ENCODE assay signal across 21 mouse cellular contexts in the genomic region with DNA sequence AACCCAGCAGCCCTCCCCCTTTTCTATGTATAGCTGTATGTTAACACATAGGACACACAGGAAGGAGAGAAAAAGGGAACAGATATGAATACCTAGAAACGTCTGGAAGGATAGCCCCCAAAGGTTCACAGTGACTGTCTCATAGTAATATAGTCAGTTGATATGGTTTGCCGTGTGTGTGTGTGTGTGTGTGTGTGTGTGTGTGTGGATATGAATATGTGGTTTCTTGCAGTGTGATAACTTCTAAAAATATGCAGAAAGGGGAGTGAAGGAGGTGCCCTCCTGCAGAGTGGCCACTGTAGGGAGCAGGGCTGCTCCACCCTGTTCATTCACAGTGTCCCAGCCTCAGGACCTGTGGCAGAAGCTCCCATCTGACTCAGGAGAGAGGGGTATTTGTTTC. TPM values are rescaled to one million over a fixed set of nuclear protein-coding genes. Genes with fewer than 3 reads are reported as not detected.
DNase-seq lines count a peak whose midpoint lies in the region; ATAC-seq and TF ChIP-seq lines count a peak whose summit lies in the region.
"Had no signal": no experiment of that assay in that cellular context is flagged by ENCODE, and none has a peak within 500 bp of the region (broad histone marks: within the 10 kb centered on the region; RNA-seq: fewer than 3 reads in every experiment).

No protein-coding gene starts in this region.

- H3K4me2 ChIP-seq in heart, embryonic 11.5 days: peak overlapping the region; percentile 43
- H3K4me2 ChIP-seq in liver, embryonic 11.5 days: peak overlapping the region; percentile 74
- H3K4me2 ChIP-seq: forebrain, embryonic 15.5 days; limb, embryonic 12.5 days had no signal

- no peaks in the 10 kb centered on the region for H3K9me3 ChIP-seq in heart, embryonic 11.5 days (replicated peaks; ENCODE audit: control insufficient read depth, low read length)
- H3K9me3 ChIP-seq in megakaryocyte, embryonic 14.5 days: no peaks in the 10 kb centered on the region
- H3K9me3 ChIP-seq in liver, embryonic 11.5 days (ENCODE audit: control insufficient read depth, low read length): no peaks in the 10 kb centered on the region
- H3K9me3 ChIP-seq: forebrain, embryonic 15.5 days; limb, embryonic 12.5 days; midbrain, embryonic 10.5 days had no signal

- WGBS in heart, embryonic 11.5 days (ENCODE audit: insufficient replicate concordance): 59% methylated on average over 2 of the region's 2 CpGs
- 43% methylated on average over 2 of the region's 2 CpGs for WGBS in heart, adult 2 months
- WGBS in liver, embryonic 11.5 days: 47% methylated on average over 2 of the region's 2 CpGs

- TF ChIP-seq CTCF in heart, adult 2 months (IDR thresholded peaks at IDR 0.05): no peak

- no peaks in the 10 kb centered on the region for H3K27me3 ChIP-seq in heart, embryonic 11.5 days (ENCODE audit: control insufficient read depth, insufficient read depth, low read length)
- no peaks in the 10 kb centered on the region for H3K27me3 ChIP-seq in heart, adult 2 months (ENCODE audit: control insufficient read depth, insufficient read depth, low read length)
- no peaks in the 10 kb centered on the region for H3K27me3 ChIP-seq in megakaryocyte, embryonic 14.5 days (replicated peaks)
- no peaks in the 10 kb centered on the region for H3K27me3 ChIP-seq in liver, embryonic 11.5 days (replicated peaks; ENCODE audit: control insufficient read depth, insufficient read depth, low read length)
- H3K27me3 ChIP-seq: forebrain, embryonic 15.5 days; limb, embryonic 12.5 days had no signal

- H3K27ac ChIP-seq in heart, embryonic 11.5 days (ENCODE audit: low read depth, low read length): peak overlapping the region; percentile 78
- H3K27ac ChIP-seq in heart, adult 2 months: no peak overlapping the region
- peak overlapping the region; percentile 90 for H3K27ac ChIP-seq in liver, embryonic 11.5 days (ENCODE audit: low read depth, low read length)
- H3K27ac ChIP-seq: forebrain, embryonic 15.5 days; gastrocnemius, adult 2 months; kidney, postnatal 0 days; layer of hippocampus, adult 2 months; limb, embryonic 12.5 days; midbrain, embryonic 10.5 days had no signal

- H3K9ac ChIP-seq in heart, embryonic 11.5 days (ENCODE audit: low read depth, low read length): peak overlapping the region; percentile 47; the same call in 1 of the 2 replicates
- H3K9ac ChIP-seq in heart, adult 2 months (ENCODE audit: low read depth, low read length): no peak overlapping the region
- peak overlapping the region; percentile 61 for H3K9ac ChIP-seq in liver, embryonic 11.5 days (ENCODE audit: low read depth, low read length)
- H3K9ac ChIP-seq: forebrain, embryonic 15.5 days; limb, embryonic 12.5 days had no signal

- H3K36me3 ChIP-seq in heart, embryonic 11.5 days (ENCODE audit: control insufficient read depth, insufficient read depth, low read length): 0 out of 2 replicates have a peak, but pooled peaks cover 3% of the 10 kb centered on the region
- no peaks in the 10 kb centered on the region for H3K36me3 ChIP-seq in heart, adult 2 months (ENCODE audit: control insufficient read depth, insufficient read depth, low read length)
- peaks cover 87% of the 10 kb centered on the region for H3K36me3 ChIP-seq in megakaryocyte, embryonic 14.5 days (replicated peaks; ENCODE audit: low read length)
- 0 out of 2 replicates have a peak, but pooled peaks cover 2% of the 10 kb centered on the region for H3K36me3 ChIP-seq in liver, embryonic 11.5 days (ENCODE audit: control insufficient read depth, insufficient read depth, low read length)

- intact Hi-C loops in heart, adult 2 months (cut with DNase I): no loop called here

- DNase-seq in heart, adult 2 months: no peak
- DNase-seq in liver, embryonic 11.5 days (ENCODE audit: low spot score): no peak
- DNase-seq in spleen, postnatal 4 days (ENCODE audit: low spot score in 2 of 2): no peak
- no peak for DNase-seq in kidney, postnatal 36 days
- DNase-seq: adrenal gland, postnatal 36 days; cerebellum, adult 2 months; embryo, embryonic 11 days; gastrocnemius, adult 2 months; right cerebral cortex, adult 18-20 months had no signal

- ATAC-seq in heart, embryonic 11.5 days (replicated peaks; ENCODE audit: insufficient number of reproducible peaks, low FRiP score, low TSS enrichment): no peak
- no peak for ATAC-seq in megakaryocyte, adult 5-6 weeks (ENCODE audit: poor library complexity, severe bottlenecking)
- ATAC-seq in liver, embryonic 11.5 days (replicated peaks; ENCODE audit: low FRiP score): peak; percentile 70
- peak; percentile 19; the same call in 1 of the 2 replicates for ATAC-seq in megakaryocyte-erythroid progenitor cell, adult 5-6 weeks (replicated peaks; ENCODE audit: low FRiP score, low TSS enrichment, poor library complexity, severe bottlenecking)
- ATAC-seq: forebrain, embryonic 15.5 days; hindbrain, embryonic 16.5 days; intestine, postnatal 0 days; lung, postnatal 0 days had no signal

- no peak for TF ChIP-seq POLR2A in heart, adult 2 months (IDR thresholded peaks at IDR 0.05; ENCODE audit: insufficient read depth, low read depth, low read length)

- no peak for TF ChIP-seq EP300 in heart, adult 2 months (IDR thresholded peaks at IDR 0.05; ENCODE audit: insufficient read depth, low read depth, low read length)

- H3K79me2 ChIP-seq in heart, adult 2 months (replicated peaks; ENCODE audit: control insufficient read depth, insufficient read depth, low read length): no peaks in the 10 kb centered on the region

- 0 out of 2 replicates have a peak overlapping the region, but pooled peaks have one; percentile 2 for H3K4me3 ChIP-seq in heart, embryonic 11.5 days (ENCODE audit: low read depth, low read length)
- no peak overlapping the region for H3K4me3 ChIP-seq in heart, adult 2 months
- H3K4me3 ChIP-seq in megakaryocyte, embryonic 14.5 days (replicated peaks): peak overlapping the region; percentile 84
- peak overlapping the region; percentile 45 for H3K4me3 ChIP-seq in liver, embryonic 11.5 days (ENCODE audit: low read depth, low read length)
- H3K4me3 ChIP-seq: forebrain, embryonic 15.5 days; gastrocnemius, adult 2 months; layer of hippocampus, adult 2 months; limb, embryonic 12.5 days; midbrain, embryonic 10.5 days had no signal

- peaks cover 26% of the 10 kb centered on the region for H3K4me1 ChIP-seq in heart, embryonic 11.5 days (ENCODE audit: control insufficient read depth, insufficient read depth, low read length)
- 0 out of 2 replicates have a peak, but pooled peaks cover 1% of the 10 kb centered on the region for H3K4me1 ChIP-seq in heart, adult 2 months (ENCODE audit: control insufficient read depth, insufficient read depth, low read length)
- peaks cover 76% of the 10 kb centered on the region for H3K4me1 ChIP-seq in megakaryocyte, embryonic 14.5 days
- H3K4me1 ChIP-seq in liver, embryonic 11.5 days (replicated peaks; ENCODE audit: control insufficient read depth, insufficient read depth, low read length): peaks cover 26% of the 10 kb centered on the region
- H3K4me1 ChIP-seq: forebrain, embryonic 15.5 days; limb, embryonic 12.5 days; midbrain, embryonic 10.5 days had no signal

RNA-seq across cellular contexts. Expression of gene Usp20, which starts 23.4 kb away (rescaled TPM):
- polyA plus RNA-seq in heart, embryonic 11.5 days (2014; fragmentation: Nextera tagmentation; extraction: Ambion mirVana): 11.2 and 14.8 TPM in 2 replicates
- 10 to 100 TPM; 50.8 to 55.0 TPM for total RNA-seq in heart, adult 2 months (2021)
- polyA plus RNA-seq in heart, adult 2 months (2012; rRNA removed): 43.9 and 51.7 TPM in 2 replicates
- polyA plus RNA-seq in megakaryocyte, embryonic 14.5 days (2012; ENCODE audit: insufficient read depth, low replicate concordance): 8.0 and 25.0 TPM in 2 replicates
- 1.9 and 2.5 TPM in 2 replicates for total RNA-seq in megakaryocyte, adult 5-6 weeks (2015)
- 2.9 and 3.1 TPM in 2 replicates for total RNA-seq in megakaryocyte, adult 5-6 weeks (2017)
- 11.5 and 12.9 TPM in 2 replicates for polyA plus RNA-seq in liver, embryonic 11.5 days (2014; fragmentation: Nextera tagmentation; extraction: Ambion mirVana)
- total RNA-seq in megakaryocyte-erythroid progenitor cell, adult 5-6 weeks (2014; fragmentation: Nextera tagmentation): 11.0 and 16.9 TPM in 2 replicates
- 3.2 and 14.1 TPM in 2 replicates for total RNA-seq in megakaryocyte-erythroid progenitor cell, adult 5-6 weeks (2017)

RNA-seq across cellular contexts. Expression of gene BC005624, which starts 23.5 kb away (rescaled TPM):
- polyA plus RNA-seq in heart, embryonic 11.5 days (2014; fragmentation: Nextera tagmentation; extraction: Ambion mirVana): 31.4 and 33.0 TPM in 2 replicates
- total RNA-seq in heart, adult 2 months (2021): 10 to 100 TPM; 20.6 to 21.7 TPM
- 14.7 and 25.0 TPM in 2 replicates for polyA plus RNA-seq in heart, adult 2 months (2012; rRNA removed)
- 17.7 TPM in 1 of 2 replicates, not detected in the other for polyA plus RNA-seq in megakaryocyte, embryonic 14.5 days (2012; ENCODE audit: insufficient read depth, low replicate concordance)
- total RNA-seq in megakaryocyte, adult 5-6 weeks (2015): 30.7 and 36.0 TPM in 2 replicates
- 56.0 and 66.1 TPM in 2 replicates for total RNA-seq in megakaryocyte, adult 5-6 weeks (2017)
- polyA plus RNA-seq in liver, embryonic 11.5 days (2014; fragmentation: Nextera tagmentation; extraction: Ambion mirVana): 51.6 and 53.5 TPM in 2 replicates
- 37.7 and 46.7 TPM in 2 replicates for total RNA-seq in megakaryocyte-erythroid progenitor cell, adult 5-6 weeks (2014; fragmentation: Nextera tagmentation)
- total RNA-seq in megakaryocyte-erythroid progenitor cell, adult 5-6 weeks (2017): 70.5 and 93.3 TPM in 2 replicates

RNA-seq across cellular contexts. Expression of gene Tor1a, which starts 37.7 kb away (rescaled TPM):
- polyA plus RNA-seq in heart, embryonic 11.5 days (2014; fragmentation: Nextera tagmentation; extraction: Ambion mirVana): 54.9 and 57.6 TPM in 2 replicates
- total RNA-seq in heart, adult 2 months (2021): 10 to 100 TPM in 1 of 2 experiments, 1 to 10 TPM in 1; 9.6 to 10.4 TPM
- polyA plus RNA-seq in heart, adult 2 months (2012; rRNA removed): 11.3 and 14.3 TPM in 2 replicates
- 75.1 and 117 TPM in 2 replicates for polyA plus RNA-seq in megakaryocyte, embryonic 14.5 days (2012; ENCODE audit: insufficient read depth, low replicate concordance)
- total RNA-seq in megakaryocyte, adult 5-6 weeks (2015): 88.1 and 97.1 TPM in 2 replicates
- total RNA-seq in megakaryocyte, adult 5-6 weeks (2017): 132 and 135 TPM in 2 replicates
- polyA plus RNA-seq in liver, embryonic 11.5 days (2014; fragmentation: Nextera tagmentation; extraction: Ambion mirVana): 71.7 and 73.2 TPM in 2 replicates
- 22.3 and 28.1 TPM in 2 replicates for total RNA-seq in megakaryocyte-erythroid progenitor cell, adult 5-6 weeks (2014; fragmentation: Nextera tagmentation)
- total RNA-seq in megakaryocyte-erythroid progenitor cell, adult 5-6 weeks (2017): 28.3 and 46.0 TPM in 2 replicates

RNA-seq across cellular contexts. Expression of gene Tor1b, which starts 52.7 kb away (rescaled TPM):
- 23.3 and 23.7 TPM in 2 replicates for polyA plus RNA-seq in heart, embryonic 11.5 days (2014; fragmentation: Nextera tagmentation; extraction: Ambion mirVana)
- total RNA-seq in heart, adult 2 months (2021): 10 to 100 TPM; 23.9 to 26.4 TPM
- 17.1 and 28.6 TPM in 2 replicates for polyA plus RNA-seq in heart, adult 2 months (2012; rRNA removed)
- polyA plus RNA-seq in megakaryocyte, embryonic 14.5 days (2012; ENCODE audit: insufficient read depth, low replicate concordance): 2.7 and 9.3 TPM in 2 replicates
- 28.1 and 32.7 TPM in 2 replicates for total RNA-seq in megakaryocyte, adult 5-6 weeks (2015)
- total RNA-seq in megakaryocyte, adult 5-6 weeks (2017): 40.3 and 42.6 TPM in 2 replicates
- polyA plus RNA-seq in liver, embryonic 11.5 days (2014; fragmentation: Nextera tagmentation; extraction: Ambion mirVana): 27.2 and 31.6 TPM in 2 replicates
- total RNA-seq in megakaryocyte-erythroid progenitor cell, adult 5-6 weeks (2014; fragmentation: Nextera tagmentation): 37.2 and 49.8 TPM in 2 replicates
- 43.3 and 46.5 TPM in 2 replicates for total RNA-seq in megakaryocyte-erythroid progenitor cell, adult 5-6 weeks (2017)

Comparison
In these comparisons a context has a peak if more than half of its experiments do, and no peak if none do; other contexts are left out.
1. ATAC-seq: peak in liver, embryonic 11.5 days (single experiment) and megakaryocyte-erythroid progenitor cell, adult 5-6 weeks (single experiment); none in heart, embryonic 11.5 days (single experiment) and megakaryocyte, adult 5-6 weeks (single experiment).